Mouse (Mus musculus): ENCODE measurements around the gene Eef1a2. TPM values are rescaled to one million over a fixed set of nuclear protein-coding genes. Genes with fewer than 3 reads are reported as not detected.

Eef1a2 gene
- total RNA-seq, 1 experiment from 2014 or later, result not detected

- ATAC-seq (replicated peaks; ENCODE audit: insufficient number of reproducible peaks, low FRiP score, low TSS enrichment, poor library complexity, severe bottlenecking), result no peak
Measured at GRCm38 (mm10) chr2:181101626-181102025, 55.2 kb downstream of the Eef1a2 start.

DNA sequence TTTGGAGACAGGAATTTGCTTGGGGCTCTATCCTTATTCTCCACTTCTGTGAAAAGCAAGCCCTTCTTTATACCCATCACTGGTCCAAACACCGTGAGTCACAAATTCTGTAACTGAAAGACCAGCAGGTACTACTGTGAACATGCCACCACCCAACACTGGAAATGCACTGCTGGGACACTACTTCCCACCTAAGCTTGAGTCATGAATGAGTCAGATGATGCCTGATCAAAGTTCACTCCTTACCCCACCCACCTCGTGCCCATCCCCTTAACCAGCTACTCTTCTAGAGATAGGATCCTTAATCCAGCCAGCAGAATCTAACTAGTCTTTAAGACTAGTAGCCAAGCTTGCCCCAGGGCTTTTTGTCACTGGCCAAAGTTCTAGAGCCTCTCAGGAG is 56.7 kb downstream of the Eef1a2 start:
- no peak for ATAC-seq (replicated peaks; ENCODE audit: insufficient number of reproducible peaks, low FRiP score, low TSS enrichment, poor library complexity, severe bottlenecking)

Other genes starting within 250 kb of the Eef1a2 start
- 26.0 to 48.0 TPM (median 33.6 TPM) in 3 replicates for gene Ythdf1, start 236.1 kb downstream of the Eef1a2 start, total RNA-seq (2017)
- not detected in 3 replicates for gene Birc7, start 228.0 kb downstream of the Eef1a2 start, total RNA-seq (2017)
- gene Nkain4, start 202.3 kb downstream of the Eef1a2 start, total RNA-seq (2017), result not detected in 3 replicates
- 57.8 to 60.2 TPM (median 58.8 TPM) in 3 replicates for gene Arfgap1, start 189.8 kb downstream of the Eef1a2 start, total RNA-seq (2017)
- gene Col20a1, start 170.5 kb downstream of the Eef1a2 start, total RNA-seq (2017), result 0.68 to 1.5 TPM (median 1.1 TPM) in 3 replicates
- gene Chrna4, start 113.5 kb downstream of the Eef1a2 start, total RNA-seq (2017), result not detected in 3 replicates
- gene Kcnq2, start 21.7 kb downstream of the Eef1a2 start, total RNA-seq (2017), result not detected in 3 replicates
- gene Ppdpf, start 30.2 kb upstream of the Eef1a2 start, total RNA-seq (2017), result 68.9 to 87.3 TPM (median 84.2 TPM) in 3 replicates
- 0.53 to 3.0 TPM (median 1.8 TPM) in 3 replicates for gene Ptk6, start 45.8 kb upstream of the Eef1a2 start, total RNA-seq (2017)
- 0.95 to 1.3 TPM in 2 of 3 replicates, not detected in the other for gene Srms, start 56.2 kb upstream of the Eef1a2 start, total RNA-seq (2017)
- gene Fndc11, start 63.0 kb upstream of the Eef1a2 start, total RNA-seq (2017), result 0.39 TPM in 1 of 3 replicates, not detected in the others
- 29.5 to 66.9 TPM (median 36.7 TPM) in 3 replicates for gene Helz2, start 85.0 kb upstream of the Eef1a2 start, total RNA-seq (2017)
- gene Gmeb2, start 131.0 kb upstream of the Eef1a2 start, total RNA-seq (2017), result 25.1 to 36.4 TPM (median 35.7 TPM) in 3 replicates
- gene Stmn3, start 157.5 kb upstream of the Eef1a2 start, total RNA-seq (2017), result not detected in 3 replicates
- gene Rtel1, start 162.7 kb upstream of the Eef1a2 start, total RNA-seq (2017), result 34.6 to 46.3 TPM (median 37.2 TPM) in 3 replicates
- gene Zgpat, start 207.9 kb upstream of the Eef1a2 start, total RNA-seq (2017), result 65.6 to 98.9 TPM (median 66.9 TPM) in 3 replicates
- 51.2 to 71.0 TPM (median 67.9 TPM) in 3 replicates for gene Arfrp1, start 208.4 kb upstream of the Eef1a2 start, total RNA-seq (2017)
- gene Lime1, start 223.1 kb upstream of the Eef1a2 start, total RNA-seq (2017), result 55.7 to 137 TPM (median 104 TPM) in 3 replicates

Data from monocyte, adult 5-6 weeks (primary cell).